15 mouse cellular contexts compared by ENCODE assay signal in genomic region chr9:107263912-107264311, GRCm38 (mm10). TPM values are rescaled to one million over a fixed set of nuclear protein-coding genes. Genes with fewer than 3 reads are reported as not detected.
A peak's percentile ranks its signal among the peaks of the same experiment; 100 is the strongest.
DNase-seq lines count a peak whose midpoint lies in the region; ATAC-seq and TF ChIP-seq lines count a peak whose summit lies in the region.
"Had no signal": no experiment of that assay in that cellular context is flagged by ENCODE, and none has a peak within 500 bp of the region (broad histone marks: within the 10 kb centered on the region; RNA-seq: fewer than 3 reads in every experiment).

No protein-coding gene starts in this region.

- peak; percentile 16 for DNase-seq in gastrocnemius, adult 2 months
- DNase-seq in gastrocnemius, postnatal 4 days (ENCODE audit: low spot score in 2 of 2): no peak
- no peak for DNase-seq in MEL (ENCODE audit: low read depth, low spot score)
- peak; percentile 71 for DNase-seq in adrenal gland, postnatal 10 days
- DNase-seq in cerebellum, adult 8-10 months: no peak
- DNase-seq in thymus, postnatal 0 days (ENCODE audit: low spot score): no peak
- DNase-seq in T-cell, adult 2 months (ENCODE audit: low spot score): no peak
- DNase-seq: cerebellum, adult 9-11 months; gastrocnemius, postnatal 36 days had no signal

- H3K9me3 ChIP-seq in MEL (replicated peaks; ENCODE audit: insufficient read depth, low read length): no peaks in the 10 kb centered on the region
- H3K9me3 ChIP-seq: heart, embryonic 15.5 days; limb, embryonic 12.5 days; liver, embryonic 15.5 days; megakaryocyte, embryonic 14.5 days had no signal

- intact Hi-C loops in gastrocnemius, adult 2 months (cut with DNase I): no loop called here

- H3K4me1 ChIP-seq in MEL (ENCODE audit: control insufficient read depth in 1 of 2, insufficient read depth in 2 of 2, low read length in 2 of 2): peaks cover 33 to 48% of the 10 kb centered on the region in 2 experiments
- H3K4me1 ChIP-seq: limb, embryonic 12.5 days had no signal

- no peaks in the 10 kb centered on the region for H3K79me2 ChIP-seq in MEL (ENCODE audit: control insufficient read depth, insufficient read depth, low read length, poor library complexity)

- TF ChIP-seq RAD21 in MEL (IDR thresholded peaks at IDR 0.05; ENCODE audit: low read depth, low read length): no peak

- no peak for TF ChIP-seq CTCF in gastrocnemius, adult 2 months (IDR thresholded peaks at IDR 0.05)
- no peak for TF ChIP-seq CTCF in MEL (IDR thresholded peaks at IDR 0.05 in 2 of 3, conservative IDR thresholded peaks at IDR 0.05 in 1 of 3; ENCODE audit: control insufficient read depth in 1 of 3, insufficient read depth in 1 of 3, low read depth in 2 of 3, low read length in 3 of 3, poor library complexity in 1 of 3, severe bottlenecking in 1 of 3)

- peaks cover 0 to 30% of the 10 kb centered on the region in 2 experiments; a peak in 3 of 4 replicates for H3K36me3 ChIP-seq in MEL (ENCODE audit: control insufficient read depth in 1 of 2, insufficient read depth in 2 of 2, low read length in 2 of 2)
- H3K36me3 ChIP-seq: heart, embryonic 15.5 days; limb, embryonic 12.5 days; liver, embryonic 15.5 days had no signal

- TF ChIP-seq EP300 in MEL (IDR thresholded peaks at IDR 0.05; ENCODE audit: low read depth in 1 of 2, low read length in 2 of 2): peak; percentile 34 to 69; a peak in 3 of 4 replicates

- H3K9ac ChIP-seq in MEL (ENCODE audit: control insufficient read depth, low read depth, low read length, poor library complexity, severe bottlenecking): no peak overlapping the region
- H3K9ac ChIP-seq: heart, embryonic 15.5 days; limb, embryonic 12.5 days; liver, embryonic 15.5 days had no signal

- H3K27ac ChIP-seq in gastrocnemius, adult 2 months: no peak overlapping the region
- no peak overlapping the region for H3K27ac ChIP-seq in MEL (ENCODE audit: control insufficient read depth, low read depth, low read length)
- H3K27ac ChIP-seq: heart, embryonic 15.5 days; limb, embryonic 12.5 days; liver, embryonic 15.5 days had no signal

- ATAC-seq in megakaryocyte, adult 5-6 weeks (ENCODE audit: poor library complexity, severe bottlenecking): peak; percentile 65

- H3K4me3 ChIP-seq in gastrocnemius, adult 2 months: no peak overlapping the region
- no peak overlapping the region for H3K4me3 ChIP-seq in MEL (ENCODE audit: control insufficient read depth in 1 of 2, insufficient read depth in 1 of 2, low read depth in 2 of 2, low read length in 2 of 2)
- H3K4me3 ChIP-seq: erythroblast, embryonic 14.5 days; heart, embryonic 15.5 days; limb, embryonic 12.5 days; liver, embryonic 15.5 days; megakaryocyte, embryonic 14.5 days had no signal

- H3K27me3 ChIP-seq in MEL (ENCODE audit: control insufficient read depth in 1 of 2, insufficient read depth in 2 of 2, low read length in 2 of 2): no peaks in the 10 kb centered on the region
- H3K27me3 ChIP-seq: heart, embryonic 15.5 days; limb, embryonic 12.5 days; liver, embryonic 15.5 days; megakaryocyte, embryonic 14.5 days had no signal

- TF ChIP-seq POLR2A in MEL (IDR thresholded peaks at IDR 0.05; ENCODE audit: control insufficient read depth in 1 of 2, insufficient read depth in 1 of 2, low read depth in 1 of 2, low read length in 2 of 2, poor library complexity in 1 of 2): no peak

TF ChIP-seq in MEL, 35 proteins besides CTCF, POLR2A, EP300 and RAD21:
- 0 out of 2 replicates have a peak, but pooled peaks have one; percentile 26 for TF ChIP-seq GATA1 (IDR thresholded peaks at IDR 0.05; ENCODE audit: low read depth, low read length)
- TF ChIP-seq MAZ (IDR thresholded peaks at IDR 0.05; ENCODE audit: low read depth, low read length): no peak
- no peak for TF ChIP-seq KAT2A (conservative IDR thresholded peaks at IDR 0.05; ENCODE audit: low read depth, low read length)
- no peak for TF ChIP-seq ZKSCAN1 (IDR thresholded peaks at IDR 0.05; ENCODE audit: low read depth, low read length)
- peak; percentile 34; the same call in 1 of the 2 replicates for TF ChIP-seq SIN3A (IDR thresholded peaks at IDR 0.05; ENCODE audit: low read length)
- TF ChIP-seq USF1 (IDR thresholded peaks at IDR 0.05; ENCODE audit: low read depth, low read length): peak; percentile 53; the same call in 1 of the 2 replicates
- TF ChIP-seq MXI1 (IDR thresholded peaks at IDR 0.05; ENCODE audit: low read depth, low read length): peak; percentile 48; the same call in 1 of the 2 replicates
- TF ChIP-seq RCOR1 (IDR thresholded peaks at IDR 0.05; ENCODE audit: low read depth, low read length): peak; percentile 50; the same call in 1 of the 2 replicates
- peak; percentile 54; the same call in 1 of the 2 replicates for TF ChIP-seq TCF12 (IDR thresholded peaks at IDR 0.05; ENCODE audit: low read depth, low read length)
- peak; percentile 48 for TF ChIP-seq ETS1 (IDR thresholded peaks at IDR 0.05; ENCODE audit: low read depth, low read length)
TF ChIP-seq in MEL: peak in this region for 7.

RNA-seq across cellular contexts. Expression of gene Mapkapk3, which starts 25.8 kb away (rescaled TPM):
- total RNA-seq in gastrocnemius, adult 2 months (2021): 10 to 100 TPM; 32.6 to 48.1 TPM
- 10 to 100 TPM; 19.7 to 22.8 TPM for total RNA-seq in gastrocnemius, postnatal 4 days (2021)
- 36.0 and 49.9 TPM in 2 replicates for total RNA-seq in MEL (2012; rRNA removed)
- polyA plus RNA-seq in MEL (2012; ENCODE audit: insufficient read depth in 1 of 2, insufficient read length in 2 of 2, low read depth in 1 of 2, low replicate concordance in 2 of 2, missing spikeins in 1 of 2): 10 to 100 TPM in 1 of 2 experiments, not detected in 1; 42.3 TPM
- 10 to 100 TPM; 28.6 to 29.5 TPM for total RNA-seq in adrenal gland, postnatal 10 days (2021)
- total RNA-seq in megakaryocyte, adult 5-6 weeks (2015): 98.6 and 105 TPM in 2 replicates
- 156 and 174 TPM in 2 replicates for total RNA-seq in megakaryocyte, adult 5-6 weeks (2017)
- 21.9 and 22.5 TPM in 2 replicates for polyA plus RNA-seq in thymus, postnatal 0 days (2015; fragmentation: Nextera tagmentation; extraction: Ambion mirVana)

RNA-seq across cellular contexts. Expression of gene Cish, which starts 31.9 kb away (rescaled TPM):
- 100 to 1,000 TPM in 1 of 2 experiments, 10 to 100 TPM in 1; 25.7 to 113 TPM for total RNA-seq in gastrocnemius, adult 2 months (2021)
- total RNA-seq in gastrocnemius, postnatal 4 days (2021): 10 to 100 TPM; 17.3 to 21.7 TPM
- total RNA-seq in MEL (2012; rRNA removed): 5.1 and 10.0 TPM in 2 replicates
- 10 to 100 TPM in 1 of 2 experiments, not detected in 1; 24.5 TPM for polyA plus RNA-seq in MEL (2012; ENCODE audit: insufficient read depth in 1 of 2, insufficient read length in 2 of 2, low read depth in 1 of 2, low replicate concordance in 2 of 2, missing spikeins in 1 of 2)
- total RNA-seq in adrenal gland, postnatal 10 days (2021): 10 to 100 TPM; 36.9 to 45.3 TPM
- 1.7 and 5.3 TPM in 2 replicates for total RNA-seq in megakaryocyte, adult 5-6 weeks (2015)
- 0.40 and 0.45 TPM in 2 replicates for total RNA-seq in megakaryocyte, adult 5-6 weeks (2017)
- polyA plus RNA-seq in thymus, postnatal 0 days (2015; fragmentation: Nextera tagmentation; extraction: Ambion mirVana): 12.9 and 20.3 TPM in 2 replicates

RNA-seq across cellular contexts. Expression of gene Dock3, which starts 32.2 kb away (rescaled TPM):
- total RNA-seq in gastrocnemius, adult 2 months (2021): not detected
- total RNA-seq in gastrocnemius, postnatal 4 days (2021): under 1 TPM; 0.25 to 0.41 TPM
- 0.08 TPM in 1 of 2 replicates, not detected in the other for total RNA-seq in MEL (2012; rRNA removed)
- polyA plus RNA-seq in MEL (2012; ENCODE audit: insufficient read depth in 1 of 2, insufficient read length in 2 of 2, low read depth in 1 of 2, low replicate concordance in 2 of 2, missing spikeins in 1 of 2): under 1 TPM in 1 of 2 experiments, not detected in 1; 0.03 TPM
- total RNA-seq in adrenal gland, postnatal 10 days (2021): 1 to 10 TPM; 3.3 to 4.5 TPM
- total RNA-seq in megakaryocyte, adult 5-6 weeks (2015): not detected in 2 replicates
- not detected in 2 replicates for total RNA-seq in megakaryocyte, adult 5-6 weeks (2017)
- 0.01 and 0.27 TPM in 2 replicates for polyA plus RNA-seq in thymus, postnatal 0 days (2015; fragmentation: Nextera tagmentation; extraction: Ambion mirVana)
- total RNA-seq: gastrocnemius, postnatal 36 days had no signal
- polyA plus RNA-seq: erythroblast, embryonic 14.5 days had no signal

Comparison
In these comparisons a context has a peak if more than half of its experiments do, and no peak if none do; other contexts are left out.
1. DNase-seq: peak in gastrocnemius, adult 2 months (single experiment) and adrenal gland, postnatal 10 days (single experiment); none in gastrocnemius, postnatal 4 days (0 of 2), MEL (single experiment), cerebellum, adult 8-10 months (single experiment), thymus, postnatal 0 days (single experiment) and T-cell, adult 2 months (single experiment).